Mouse (Mus musculus) CH12F3 (cell line): ENCODE results near the gene Clba1.

Experiments
- in situ Hi-C: fragments of 300-500 bp; cut with MboI; formaldehyde crosslinking; loops from 2 replicates; pipeline ENCODE4 v1.14.3; 2020; ENCODE audit warnings: low sequenced_read_pairs

Gene Clba1

DNA sequence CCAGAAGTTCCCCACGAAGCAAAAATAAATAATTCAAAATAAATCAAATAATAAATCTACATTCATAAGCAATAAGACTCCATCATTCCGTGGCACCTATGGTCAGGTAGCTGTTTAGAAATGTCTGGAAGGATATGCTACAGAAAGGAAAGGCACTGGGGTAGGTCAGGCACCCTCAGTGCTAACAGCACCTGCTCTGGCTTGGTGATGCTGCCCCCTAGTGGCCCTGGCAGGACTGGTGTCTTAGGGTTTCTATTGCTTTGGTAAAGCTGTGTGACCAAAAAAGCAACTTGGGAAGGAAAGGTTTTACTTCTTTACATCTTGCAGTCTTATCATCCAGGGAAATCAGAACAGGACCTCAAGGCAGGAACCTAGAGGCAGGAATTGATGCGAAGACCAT, 35.1 kb downstream of the Clba1 start:
- in situ Hi-C loops, result no loop called here

DNA sequence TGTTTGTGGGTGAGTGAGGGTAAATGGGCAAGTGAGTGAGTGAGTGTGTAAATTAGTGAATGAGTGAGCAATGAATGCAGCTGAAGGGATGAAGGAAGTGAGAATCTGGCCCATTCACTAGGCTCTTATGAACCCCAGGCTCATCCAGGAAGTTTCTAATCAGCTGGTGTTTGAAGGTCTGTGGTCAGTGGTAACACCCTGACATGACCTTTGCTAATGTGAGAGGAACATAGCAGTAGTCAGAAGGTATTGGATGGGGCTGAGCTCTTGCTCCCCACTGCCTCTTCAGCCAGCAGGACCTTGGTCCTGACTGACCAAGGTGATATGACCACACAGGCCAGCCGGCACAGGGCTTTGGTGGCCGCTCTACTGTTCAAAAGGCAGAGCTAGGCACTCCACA, 39.1 kb downstream of the Clba1 start:
- in situ Hi-C loops, result no loop called here

- in situ Hi-C loops, result no loop called here
Measured at GRCm38 (mm10) chr12:112849235-112850022, 40.7 kb downstream of the Clba1 start.

DNA sequence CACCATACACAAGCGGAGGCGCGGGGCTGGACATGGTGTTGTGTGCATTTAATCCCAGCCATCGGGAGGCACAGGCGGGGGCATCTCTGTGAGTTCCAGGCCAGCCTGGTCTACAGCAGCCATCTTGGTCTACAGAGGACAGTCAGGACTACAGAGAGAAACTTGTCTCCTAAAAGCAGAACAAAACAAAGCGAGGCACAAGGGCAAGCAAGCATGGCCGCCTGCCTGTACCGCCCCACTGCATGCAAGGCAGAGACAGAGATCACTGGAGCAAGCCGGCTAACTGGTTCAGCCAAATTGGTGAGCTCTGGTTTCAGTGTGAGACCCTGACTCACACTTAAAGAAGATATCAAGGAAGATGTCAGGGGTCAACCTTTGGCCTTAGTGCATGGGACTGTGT, 41.6 kb downstream of the Clba1 start:
- in situ Hi-C loops, result no loop called here

GRCm38 (mm10) chr12:112851116-112851515, 42.4 kb downstream of the Clba1 start:
- in situ Hi-C loops, result no loop called here

DNA sequence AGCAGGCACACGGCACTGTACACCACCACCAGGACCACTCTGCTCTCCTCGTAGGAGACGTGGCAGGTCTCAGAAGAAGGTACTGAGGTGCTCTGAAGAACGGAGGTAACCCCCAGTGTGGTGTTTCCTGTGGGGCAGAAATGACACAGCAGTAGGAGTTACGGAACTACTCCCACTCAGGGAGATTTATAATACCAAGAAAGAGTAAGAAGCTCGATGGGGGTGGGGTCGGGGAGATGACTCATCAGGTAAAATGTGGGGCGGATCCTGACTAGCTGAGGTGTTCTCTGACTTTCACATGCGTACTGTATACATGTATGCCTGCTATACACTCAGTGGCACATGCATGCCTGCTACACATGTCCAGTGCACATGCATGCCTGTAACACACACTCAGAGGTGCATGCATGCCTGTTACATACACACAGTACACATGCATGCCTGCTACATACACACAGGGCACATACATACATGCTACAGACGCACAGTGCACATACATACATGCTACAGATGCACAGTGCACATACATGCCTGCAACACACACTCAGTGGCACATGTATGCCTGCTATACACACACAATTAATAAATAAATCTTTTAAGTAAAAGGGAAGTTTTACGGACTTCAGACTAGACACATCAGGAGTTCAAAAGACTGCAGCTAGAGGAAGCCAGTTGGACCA, 44.5 kb downstream of the Clba1 start:
- in situ Hi-C loops, result no loop called here

DNA sequence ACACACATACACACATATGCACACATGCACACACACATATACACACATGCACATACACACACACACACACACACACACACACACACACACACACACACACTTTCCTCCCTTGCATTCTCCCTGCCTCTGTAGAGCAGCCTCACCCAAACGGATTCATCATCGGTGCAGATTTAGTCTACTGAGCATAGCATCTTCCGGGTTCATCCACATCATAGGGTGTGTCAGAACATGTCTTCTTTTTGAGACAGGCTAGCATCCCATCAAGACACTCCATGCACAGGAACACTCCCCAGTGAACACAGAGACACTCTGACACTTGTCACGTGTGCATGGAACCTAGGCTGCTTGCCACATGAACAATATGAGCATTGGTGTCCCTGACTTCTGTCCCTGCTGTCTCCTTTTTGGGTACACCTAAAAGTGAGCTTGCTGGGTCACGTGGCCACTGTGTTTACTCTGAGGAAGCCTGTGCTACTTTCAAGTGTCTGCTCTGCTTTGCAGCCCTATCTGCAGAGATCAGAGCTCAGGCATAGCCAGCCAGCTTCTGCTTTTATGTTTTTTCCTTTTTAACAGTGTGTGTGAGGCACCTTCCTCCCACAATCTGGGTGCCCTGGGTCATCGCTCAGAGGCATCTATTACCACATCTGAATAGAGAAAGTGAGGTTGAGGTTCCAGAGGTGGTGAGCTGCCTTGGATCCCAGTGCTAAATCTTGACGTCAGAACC, 46.0 kb downstream of the Clba1 start:
- in situ Hi-C loops, result no loop called here

DNA sequence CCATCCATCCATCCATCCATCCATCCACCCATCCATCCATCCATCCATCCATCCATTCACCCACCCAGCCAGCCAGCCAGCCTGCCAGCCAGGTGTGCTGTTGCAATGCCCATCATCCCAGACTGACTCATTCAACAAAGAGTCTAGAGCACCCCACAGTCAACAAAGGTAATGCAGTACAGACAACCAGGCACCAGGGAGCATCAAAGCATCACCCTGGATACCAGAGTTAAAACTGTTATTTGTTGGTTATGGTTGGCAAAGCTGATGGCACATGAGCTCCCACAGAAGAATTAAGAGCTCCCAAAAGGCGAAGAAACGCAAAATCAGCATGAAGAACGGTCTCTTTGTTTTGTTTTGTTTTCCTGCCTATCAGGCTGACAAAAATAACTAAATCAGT, 47.6 kb downstream of the Clba1 start:
- in situ Hi-C loops, result no loop called here

DNA sequence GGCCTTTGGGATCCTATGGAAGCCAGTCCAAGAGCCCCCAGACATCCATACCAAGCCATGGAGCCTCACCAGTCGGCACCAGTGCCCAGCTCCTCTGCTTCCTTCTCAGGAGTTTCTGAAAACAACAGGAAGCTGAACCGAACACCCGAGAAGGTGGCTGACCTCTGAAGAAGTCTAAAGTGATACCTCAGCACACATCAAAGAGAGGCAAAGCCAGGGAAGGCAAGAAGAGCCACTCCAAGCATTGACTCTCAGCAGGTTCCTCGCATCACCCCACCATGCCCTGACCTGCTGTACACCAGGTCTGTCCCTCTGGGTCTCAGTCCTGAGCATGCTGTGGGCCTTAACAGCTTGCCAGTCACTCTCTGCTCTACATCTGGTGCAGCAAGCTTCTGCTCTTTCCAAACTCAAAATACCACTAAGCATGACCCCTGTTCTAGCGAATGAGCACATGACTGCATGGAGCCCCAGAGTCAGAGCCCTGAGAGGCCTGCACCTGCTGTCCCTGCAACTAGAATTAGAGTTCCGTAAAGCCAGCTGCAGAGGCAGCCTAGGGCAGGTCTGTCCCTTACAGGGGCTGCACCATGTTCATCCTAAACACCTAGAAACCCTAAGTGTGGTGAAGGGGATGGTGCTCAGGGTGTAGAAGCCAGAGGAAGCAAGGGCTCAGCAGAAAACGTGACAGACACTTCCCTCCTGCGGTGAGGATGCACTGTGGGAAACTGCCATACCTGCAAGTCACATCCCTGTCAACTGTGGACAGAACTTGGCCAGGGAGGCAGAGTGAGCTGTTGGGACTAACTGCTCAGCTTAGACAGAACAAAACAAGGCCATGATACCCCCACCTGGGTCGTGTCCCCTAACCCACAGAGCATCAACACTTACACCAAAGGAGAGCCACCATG, 48.5 kb downstream of the Clba1 start:
- in situ Hi-C loops, result no loop called here

- in situ Hi-C loops, result no loop called here
Measured at GRCm38 (mm10) chr12:112858581-112859336, 50.0 kb downstream of the Clba1 start.

DNA sequence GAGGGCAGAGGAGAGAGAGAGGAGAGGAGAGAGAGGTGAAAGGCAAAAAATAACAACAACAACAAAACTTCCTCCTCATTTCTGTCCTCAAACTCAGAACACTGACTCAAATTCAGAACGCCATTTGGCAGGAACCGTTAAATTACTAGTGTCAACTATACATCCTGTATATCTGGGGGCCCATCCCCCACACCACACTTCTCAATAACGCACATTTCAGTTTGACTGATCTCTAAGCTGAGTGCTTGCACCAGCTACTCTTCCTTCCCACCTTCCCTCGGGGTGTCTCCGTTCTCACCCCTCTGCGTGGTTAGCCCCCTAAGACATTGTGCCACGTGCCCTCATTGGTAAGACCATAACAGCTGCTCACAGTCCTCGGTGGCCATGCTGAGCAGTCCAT, 51.2 kb downstream of the Clba1 start:
- in situ Hi-C loops, result no loop called here

DNA sequence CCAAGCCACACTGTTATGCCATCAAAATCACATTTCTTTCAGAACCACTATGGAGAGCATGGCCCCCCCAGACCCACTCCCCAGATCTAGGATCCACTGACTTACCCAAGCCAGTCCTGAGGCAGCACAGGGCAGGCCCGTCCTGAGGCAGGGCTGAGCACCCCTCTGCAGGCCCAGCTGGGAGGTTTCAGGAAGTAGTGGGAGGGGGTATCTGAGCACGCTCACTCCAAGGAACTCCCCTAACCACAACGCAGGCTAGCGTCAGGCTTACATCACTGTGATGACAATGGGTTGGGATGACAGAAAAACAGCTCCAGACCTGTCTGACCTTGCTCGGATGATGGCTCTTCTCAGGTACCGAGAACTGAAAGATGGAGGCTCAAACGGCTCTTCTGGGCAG, 52.0 kb downstream of the Clba1 start:
- in situ Hi-C loops, result no loop called here

- in situ Hi-C loops, result no loop called here
Measured at GRCm38 (mm10) chr12:112861911-112862321, 53.2 kb downstream of the Clba1 start.

DNA sequence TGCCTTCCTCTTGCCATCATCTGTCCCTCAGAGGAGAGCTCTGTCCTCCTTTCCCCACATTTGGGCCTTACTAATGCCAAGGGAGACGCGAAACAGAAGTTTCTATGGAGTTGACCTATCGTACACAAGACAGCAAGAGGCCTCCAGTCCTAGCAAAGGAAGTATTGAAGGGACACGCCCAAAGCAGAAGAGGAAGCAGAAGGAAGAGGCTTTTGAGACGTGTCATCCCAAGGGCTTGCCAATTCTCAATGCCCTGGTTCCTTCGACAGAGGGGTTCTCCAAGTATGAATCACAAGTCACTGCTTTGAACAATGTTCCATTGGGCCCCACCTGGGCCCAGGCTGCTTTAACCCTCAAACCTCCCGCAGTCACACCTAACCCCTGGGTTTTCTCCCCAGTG, 56.1 kb downstream of the Clba1 start:
- in situ Hi-C loops, result no loop called here
